Mouse (Mus musculus) adrenal gland, adult 8-10 months (tissue): Measurements from ENCODE around the gene Zfp704. TPM values are rescaled to one million over a fixed set of nuclear protein-coding genes. Genes with fewer than 3 reads are reported as not detected.

Experiments used
- DNase-seq: peaks from one replicate; pipeline ENCODE4 v3.0.0; 2022
- total RNA-seq, 4 experiments: library from RNA; stranded (reverse); gene quantifications; 2 replicates each; pipeline ENCODE4 v1.2.4; 2022

Zfp704 gene
- total RNA-seq, 4 experiments from 2014 or later, result 14.5 to 22.8 (median 16.7) TPM

DNA sequence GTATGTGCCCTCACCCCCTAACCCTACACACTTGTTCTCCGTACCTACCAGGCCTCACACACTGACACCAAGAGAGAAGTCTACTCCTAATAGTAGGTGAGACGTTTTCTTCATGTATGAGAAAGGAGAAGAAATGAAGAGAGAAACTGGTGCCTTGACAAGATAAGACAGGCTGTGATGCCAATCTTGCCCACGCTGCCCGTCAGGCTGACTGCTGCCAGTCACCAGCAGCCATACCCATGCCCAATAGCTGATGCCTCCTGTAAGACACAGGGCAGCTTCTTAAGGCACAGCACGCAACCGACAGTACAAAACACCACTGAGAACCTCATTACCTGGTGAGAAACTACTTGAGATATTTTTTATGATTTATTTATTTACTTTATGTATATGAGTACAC is 55.0 kb downstream of the Zfp704 start:
- no peak for DNase-seq

DNA sequence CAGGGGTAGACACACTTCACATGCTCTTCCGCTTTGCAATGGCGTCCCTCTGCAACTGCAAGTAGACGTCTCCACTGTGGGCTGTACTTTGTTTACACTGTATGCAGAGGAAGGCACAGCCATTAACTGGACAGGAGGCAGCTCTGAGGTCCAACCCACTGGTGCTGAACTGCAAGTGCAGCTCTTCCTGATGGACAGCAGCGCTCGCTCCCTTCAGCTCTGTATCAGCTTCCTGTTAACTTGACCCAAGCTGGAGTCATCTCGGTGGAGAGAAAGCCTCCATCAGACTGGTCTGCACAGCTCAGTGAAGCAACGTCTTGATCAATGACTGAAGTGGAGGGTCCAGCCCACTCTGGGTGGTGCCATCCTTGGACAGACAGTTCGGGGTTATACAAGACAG is 57.6 kb downstream of the Zfp704 start:
- DNase-seq, result no peak

DNA sequence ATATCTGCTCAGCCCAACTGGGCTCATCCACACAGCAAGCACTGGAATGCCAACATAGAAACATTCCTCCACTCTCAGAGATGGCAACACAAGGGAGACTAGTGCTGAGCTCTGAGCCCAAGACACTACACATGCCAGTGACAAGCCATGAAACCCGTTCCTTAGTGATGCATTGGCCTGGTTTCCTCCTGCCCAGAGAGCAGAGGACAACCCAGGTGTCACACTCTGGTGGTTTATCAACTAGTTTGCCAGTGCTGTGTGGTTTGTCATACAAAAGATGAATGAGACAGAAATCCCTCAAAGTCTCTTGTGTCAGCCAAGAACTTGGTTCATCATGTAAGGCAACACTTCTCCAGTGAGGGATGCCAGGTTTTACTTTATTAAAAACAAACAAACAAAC is 59.0 kb downstream of the Zfp704 start:
- no peak for DNase-seq

DNA sequence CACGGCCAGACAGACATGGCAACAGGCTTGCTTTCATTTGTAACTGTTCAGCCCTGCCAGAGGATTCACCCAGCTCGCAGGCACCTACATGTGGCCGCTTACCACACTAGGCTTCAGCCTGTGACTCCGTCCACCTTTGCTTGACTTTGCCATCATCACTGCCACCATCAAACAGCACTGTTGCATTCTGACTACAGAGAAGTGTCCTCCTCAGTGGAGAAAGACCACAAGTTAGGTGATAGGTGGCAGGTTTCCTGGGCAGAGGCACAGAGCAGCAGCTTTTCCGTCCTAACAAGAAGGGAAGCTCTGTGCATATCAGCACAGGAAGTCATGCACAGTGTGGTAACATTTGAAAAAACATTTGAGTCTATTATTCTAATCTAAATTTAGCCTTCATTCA is 60.1 kb downstream of the Zfp704 start:
- DNase-seq, result no peak

DNA sequence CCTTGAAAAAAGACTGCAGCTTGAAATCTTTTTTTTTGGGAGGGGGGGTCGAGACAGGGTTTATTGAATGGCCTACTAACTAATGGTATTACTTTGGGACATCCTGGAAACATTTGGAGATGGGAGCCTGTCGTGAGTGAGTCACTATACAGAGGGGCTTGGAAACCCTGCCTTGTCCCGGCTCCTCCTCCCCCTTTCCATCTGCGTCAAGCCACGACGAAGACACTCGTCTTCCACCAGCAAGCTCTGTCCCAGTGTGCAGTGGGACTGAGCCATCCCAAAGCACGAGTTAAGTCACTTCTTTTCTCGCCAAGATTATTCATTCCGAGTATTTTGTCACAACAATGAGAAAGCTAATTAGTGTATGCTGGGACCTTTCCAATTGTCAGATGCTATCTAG is 61.7 kb downstream of the Zfp704 start:
- no peak for DNase-seq

DNA sequence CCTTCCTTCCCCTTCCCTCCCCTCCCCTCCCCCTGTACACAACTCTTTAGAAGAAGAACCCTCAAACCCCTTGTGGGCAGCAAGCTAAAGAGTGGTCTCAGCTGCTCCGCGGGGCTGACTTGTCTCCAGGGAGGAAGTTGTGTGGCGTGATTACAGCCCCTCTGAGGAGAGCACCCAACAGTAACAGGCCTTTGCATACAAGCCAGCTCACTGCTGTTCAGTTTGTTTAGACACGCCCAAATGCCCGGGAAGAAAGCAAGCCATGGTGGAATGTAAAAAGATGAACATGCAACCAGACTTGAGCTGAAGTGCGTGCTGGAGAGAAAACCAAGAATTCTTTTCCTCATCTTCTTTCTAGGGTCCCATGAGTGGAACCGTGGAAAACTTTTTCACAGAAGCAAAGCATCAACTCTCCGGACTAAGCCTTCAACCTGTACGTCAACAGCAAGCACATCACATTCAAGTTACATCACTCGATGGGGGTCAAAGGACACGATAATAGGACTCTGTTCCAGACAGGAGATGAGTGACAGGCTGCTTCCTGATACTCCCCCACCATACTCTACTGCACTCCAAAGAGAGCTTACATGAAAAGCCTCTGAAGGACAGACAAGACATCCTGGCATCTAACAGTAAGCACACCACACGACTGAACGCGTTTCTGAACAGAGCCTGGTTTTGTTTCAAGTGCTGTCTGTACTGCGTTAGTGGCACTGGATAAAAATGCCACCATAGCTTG is 62.8 kb downstream of the Zfp704 start:
- no peak for DNase-seq

DNA sequence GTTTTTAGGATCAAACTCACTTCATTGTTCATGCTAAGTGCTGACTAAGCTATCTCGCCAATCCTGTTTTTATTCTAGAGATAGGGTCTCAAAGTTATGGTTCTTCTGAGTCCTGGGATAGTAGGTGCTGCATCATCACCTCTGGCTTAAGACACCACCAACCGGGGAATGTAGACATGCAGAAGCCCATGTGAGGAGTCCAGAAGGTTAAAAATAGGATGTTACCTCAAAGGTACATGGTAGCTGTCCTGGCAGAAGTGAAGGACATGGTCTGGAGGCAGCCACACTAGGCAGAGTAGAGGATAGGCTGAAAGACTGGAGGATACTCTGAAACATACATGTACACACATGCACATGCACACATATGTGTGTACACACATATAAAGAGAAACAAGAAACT is 65.5 kb downstream of the Zfp704 start:
- DNase-seq, result no peak

DNA sequence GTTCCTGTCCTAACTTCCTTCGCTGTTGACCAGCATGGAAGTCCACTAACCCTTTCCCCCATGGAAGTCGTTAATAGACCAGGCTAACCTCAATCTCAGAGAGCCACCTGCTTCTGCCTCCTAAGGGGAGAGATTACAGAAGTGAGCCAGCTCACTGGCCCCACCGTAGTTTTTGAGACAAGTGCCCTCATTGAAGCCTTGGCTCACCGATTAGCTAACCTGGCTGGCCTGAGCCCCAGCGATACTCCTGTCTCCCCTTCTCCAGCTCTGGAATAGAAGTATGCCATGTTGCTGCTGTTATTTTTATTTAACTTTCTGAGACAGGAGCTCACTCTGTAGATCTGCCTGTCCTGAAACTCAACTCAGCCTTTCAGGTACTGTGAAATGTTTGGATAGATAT is 66.0 kb downstream of the Zfp704 start:
- DNase-seq, result no peak

DNA sequence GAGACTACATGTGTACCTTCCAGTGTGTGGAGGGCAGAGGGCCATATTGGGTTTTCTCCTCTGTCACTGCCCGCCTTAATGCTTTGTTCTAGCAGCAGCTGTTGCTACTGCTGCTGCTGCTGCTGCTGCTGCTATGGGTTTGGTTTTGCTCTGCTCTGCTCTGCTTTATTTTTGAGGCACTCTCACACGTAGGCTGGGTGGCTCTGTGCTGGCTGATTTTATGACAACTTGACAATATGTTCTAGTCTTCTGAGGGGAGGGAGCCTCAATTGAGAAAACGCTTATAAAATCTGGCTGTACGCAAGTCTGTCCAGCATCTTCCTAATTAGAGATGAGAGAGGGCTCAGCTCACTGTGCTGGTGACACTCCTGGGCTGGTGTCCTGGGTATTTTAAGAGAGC is 66.4 kb downstream of the Zfp704 start:
- DNase-seq, result no peak

DNA sequence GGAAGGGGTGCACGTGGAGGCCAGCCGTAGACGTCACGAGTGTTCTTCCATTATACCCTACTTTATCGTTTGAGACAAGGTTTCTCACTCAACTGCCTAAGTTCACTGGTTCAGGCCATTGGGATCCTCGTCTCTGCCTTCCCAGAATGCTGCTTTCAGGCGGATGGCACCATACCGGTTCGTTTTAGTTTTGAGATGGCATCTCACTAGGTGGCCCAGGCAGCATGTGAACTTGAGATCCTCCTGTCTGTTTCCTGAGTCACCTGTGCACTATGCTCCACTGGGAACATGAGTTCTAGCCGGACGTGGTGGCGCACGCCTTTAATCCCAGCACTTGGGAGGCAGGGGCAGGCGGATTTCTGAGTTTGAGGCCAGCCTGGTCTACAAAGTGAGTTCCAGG is 68.3 kb downstream of the Zfp704 start:
- DNase-seq, result no peak

DNA sequence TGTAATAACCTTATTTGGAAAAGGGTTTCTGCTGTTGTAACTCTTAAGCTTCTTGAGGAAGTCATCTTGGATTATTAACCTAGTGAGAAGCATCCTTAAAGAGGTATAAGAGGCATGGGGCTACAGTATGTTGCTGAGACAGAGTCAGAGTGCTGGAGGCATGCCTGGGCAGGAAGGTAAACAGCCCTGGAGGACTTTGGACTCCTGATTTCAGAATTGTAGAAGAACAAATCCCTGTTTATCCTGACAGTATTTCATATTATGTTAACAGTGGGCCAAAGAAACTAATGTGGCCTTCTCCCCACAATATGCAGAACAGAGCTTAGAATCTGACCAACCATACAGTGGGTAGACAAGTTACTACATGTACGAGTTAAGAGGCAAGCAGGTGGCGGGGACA is 71.4 kb downstream of the Zfp704 start:
- DNase-seq, result no peak

DNA sequence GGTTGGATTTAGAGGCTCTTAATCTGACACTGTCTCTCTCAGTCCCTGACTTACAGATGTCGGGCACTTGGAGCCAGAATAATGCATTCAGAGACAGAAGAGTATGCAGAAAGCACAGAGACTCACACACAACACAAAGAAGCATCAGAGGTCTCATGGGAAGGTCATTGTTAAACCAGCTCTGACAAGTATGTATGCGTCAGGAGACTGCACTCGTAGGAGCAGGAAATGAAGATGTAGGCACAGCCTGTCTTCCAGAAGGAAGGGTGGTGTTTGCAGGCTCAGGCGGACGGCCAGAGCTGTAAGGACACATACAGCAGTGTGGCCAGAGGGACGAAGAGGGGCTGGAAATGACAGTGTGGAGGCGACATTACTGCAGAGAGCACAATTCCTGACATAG is 72.0 kb downstream of the Zfp704 start:
- no peak for DNase-seq

DNA sequence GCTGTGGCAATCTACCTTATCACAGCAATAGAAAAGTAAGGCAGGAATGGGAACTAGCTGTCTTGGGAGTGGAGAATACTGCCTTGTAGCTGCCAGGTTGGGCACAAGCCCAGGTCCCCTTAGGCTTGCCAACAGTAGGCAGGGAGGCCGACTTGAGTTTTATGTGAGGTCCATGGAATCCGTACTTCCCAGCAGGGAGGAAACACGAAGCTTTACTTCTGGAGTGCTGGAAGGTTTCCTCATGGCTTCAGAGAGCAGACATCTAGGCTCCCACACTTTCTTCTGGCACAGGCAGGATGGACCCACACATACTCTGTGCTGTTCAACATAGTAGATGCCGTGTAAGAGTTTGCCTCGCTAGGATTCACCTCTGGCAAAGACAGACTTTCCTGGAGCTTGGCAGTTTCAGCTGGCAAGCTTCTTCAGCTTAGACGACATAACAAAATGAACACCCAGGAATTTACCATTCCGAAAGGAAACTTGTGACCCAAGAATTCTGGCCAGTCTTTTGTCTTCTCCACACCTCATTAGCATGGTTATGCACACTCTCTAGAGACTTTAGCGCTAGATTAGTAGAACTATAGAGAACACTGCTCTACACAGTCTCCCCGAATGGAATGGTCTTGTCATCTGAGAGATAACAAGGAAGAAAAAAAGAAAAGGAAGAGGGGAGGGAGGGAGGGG is 79.6 kb downstream of the Zfp704 start:
- DNase-seq, result no peak

DNA sequence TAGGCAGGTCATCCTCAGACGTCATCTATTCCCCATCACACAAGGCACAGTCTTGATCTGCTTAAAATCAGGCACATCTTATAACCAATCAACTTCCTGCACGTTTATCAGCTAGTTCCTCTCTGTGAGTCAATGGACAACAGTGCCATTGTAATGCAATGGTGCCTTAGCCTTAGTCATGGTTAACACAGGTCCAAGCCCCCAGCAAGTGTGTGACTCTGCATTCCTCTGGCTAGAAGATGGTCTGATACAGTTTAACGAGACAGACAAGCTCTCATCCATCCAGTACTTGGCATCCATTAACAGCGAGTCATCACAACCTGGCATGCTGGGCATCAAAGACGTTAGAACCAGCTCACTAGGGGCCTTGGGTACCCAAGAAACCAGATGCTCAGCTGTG is 85.5 kb downstream of the Zfp704 start:
- DNase-seq, result no peak

DNA sequence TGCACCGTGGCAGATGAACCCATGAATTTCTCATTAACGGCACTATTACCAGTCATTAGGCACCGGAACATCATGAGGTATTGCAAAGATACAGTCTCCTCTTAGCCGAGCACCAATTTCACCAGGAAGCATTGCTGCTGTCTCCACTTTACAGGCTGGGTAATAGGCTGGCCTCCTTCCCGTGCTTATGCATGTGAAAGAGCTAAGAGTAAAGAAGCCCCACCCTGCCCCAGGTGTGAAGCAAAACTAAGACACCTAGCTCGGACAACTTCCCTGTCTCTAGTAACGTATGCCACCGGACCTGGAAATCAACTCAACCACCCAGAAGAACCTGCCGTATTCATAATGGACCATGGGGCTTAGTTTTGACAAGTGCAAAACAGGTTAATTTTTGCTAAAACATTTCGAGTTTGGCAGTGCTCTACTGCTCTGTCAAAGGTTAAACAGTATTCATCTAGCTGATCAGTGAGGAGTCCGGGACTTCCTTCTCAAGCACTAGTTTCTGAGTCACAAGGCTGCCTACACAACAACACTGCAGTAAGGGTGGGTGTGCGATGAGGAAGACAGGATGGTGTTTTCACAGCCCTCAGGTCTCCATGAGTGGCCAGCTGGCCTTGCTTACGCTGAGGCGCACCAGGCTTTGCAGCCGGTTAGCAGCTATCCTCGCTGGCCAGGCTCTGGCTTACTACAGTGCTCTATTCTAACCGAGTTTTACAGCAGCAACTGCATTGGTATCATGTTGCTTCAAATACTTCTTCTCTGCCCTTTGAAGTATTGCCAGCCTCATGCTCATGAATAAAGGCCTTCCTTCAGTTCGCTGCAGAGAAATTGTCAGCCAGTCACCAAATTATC is 86.6 kb downstream of the Zfp704 start:
- DNase-seq, result no peak

DNA sequence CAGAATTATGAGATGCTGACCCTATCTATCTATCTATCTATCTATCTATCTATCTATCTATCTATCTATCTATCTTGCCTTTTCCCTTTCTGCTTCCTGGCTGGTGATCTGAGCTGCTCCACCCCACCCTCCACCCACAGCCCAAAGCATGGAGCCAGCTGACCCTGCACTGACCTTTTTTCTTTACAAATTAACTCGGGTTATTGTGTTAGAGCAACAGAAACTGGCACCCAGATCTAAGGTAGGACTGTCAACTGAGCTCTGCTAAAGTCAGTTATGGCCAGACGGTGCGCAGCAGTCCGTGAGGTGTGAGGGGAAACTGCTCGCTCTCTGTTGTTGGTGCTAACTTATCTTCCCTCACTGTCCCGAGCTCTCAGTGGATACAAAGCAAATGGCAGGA is 87.9 kb downstream of the Zfp704 start:
- no peak for DNase-seq

DNA sequence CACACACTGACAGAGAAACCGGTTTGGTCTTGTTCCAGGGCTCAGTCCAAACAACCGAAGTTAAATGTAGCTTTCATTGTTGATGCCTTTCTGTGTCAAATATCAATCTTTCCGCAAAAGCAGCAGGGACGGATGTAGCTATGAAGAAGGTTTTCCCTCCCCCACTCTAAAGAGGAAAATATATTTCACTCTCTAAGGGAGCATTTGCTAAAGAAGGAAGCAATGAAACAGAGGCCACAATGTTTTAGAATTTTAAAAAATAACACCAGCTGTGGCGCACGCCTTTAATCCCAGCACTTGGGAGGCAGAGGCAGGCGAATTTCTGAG is 89.2 kb downstream of the Zfp704 start:
- DNase-seq, result no peak

DNA sequence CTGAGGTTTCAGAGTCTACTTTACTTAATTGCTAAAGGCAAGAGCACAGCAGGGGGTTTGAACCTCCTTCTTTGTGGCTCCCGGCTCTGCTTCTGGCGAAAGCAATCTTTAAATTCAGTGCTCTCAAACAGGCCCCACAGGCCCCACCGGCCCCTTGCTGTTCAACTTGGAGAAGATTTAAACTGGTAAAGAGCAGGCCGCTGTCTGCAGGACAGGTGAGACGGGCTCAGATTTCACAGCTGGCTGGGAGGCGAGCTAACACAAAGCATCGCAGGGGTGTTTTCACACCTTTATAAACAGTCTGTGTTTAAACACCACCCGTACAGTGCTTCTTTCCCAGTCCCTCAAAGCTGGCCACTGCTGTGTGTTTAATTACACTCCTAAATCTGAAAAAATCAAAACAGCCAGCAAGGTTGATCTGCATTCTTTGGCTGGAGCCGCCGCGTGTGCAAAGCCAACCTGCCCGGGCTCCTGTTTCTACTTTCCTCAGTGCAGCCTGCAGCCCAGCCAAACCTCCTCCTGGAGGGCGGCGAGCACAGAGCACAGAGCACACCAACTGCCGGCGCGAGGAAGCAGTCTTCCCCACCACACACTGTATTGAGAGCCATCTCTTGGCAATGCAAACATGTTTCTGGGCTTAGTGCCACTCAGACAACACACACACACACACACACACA is 89.7 kb downstream of the Zfp704 start:
- DNase-seq, result no peak

DNA sequence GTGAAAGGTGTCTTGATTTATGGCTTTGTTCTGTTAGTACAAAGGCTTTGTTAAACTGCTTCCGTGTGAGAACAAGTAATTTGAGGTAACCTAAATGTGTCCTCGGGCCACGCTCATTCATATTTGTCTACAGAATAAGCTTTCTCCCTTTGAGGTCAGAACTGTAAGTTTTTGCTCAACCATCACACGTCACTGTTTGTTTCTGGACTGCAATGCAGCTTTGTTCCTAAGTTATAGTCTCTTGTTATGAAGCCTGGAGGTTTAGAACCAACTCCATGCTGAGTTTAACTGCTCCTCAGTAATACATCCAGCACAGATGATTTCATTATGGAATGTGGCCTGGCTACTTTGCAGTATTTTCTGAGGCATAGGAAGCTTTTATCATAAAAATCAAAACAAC is 90.4 kb downstream of the Zfp704 start:
- DNase-seq, result no peak

DNA sequence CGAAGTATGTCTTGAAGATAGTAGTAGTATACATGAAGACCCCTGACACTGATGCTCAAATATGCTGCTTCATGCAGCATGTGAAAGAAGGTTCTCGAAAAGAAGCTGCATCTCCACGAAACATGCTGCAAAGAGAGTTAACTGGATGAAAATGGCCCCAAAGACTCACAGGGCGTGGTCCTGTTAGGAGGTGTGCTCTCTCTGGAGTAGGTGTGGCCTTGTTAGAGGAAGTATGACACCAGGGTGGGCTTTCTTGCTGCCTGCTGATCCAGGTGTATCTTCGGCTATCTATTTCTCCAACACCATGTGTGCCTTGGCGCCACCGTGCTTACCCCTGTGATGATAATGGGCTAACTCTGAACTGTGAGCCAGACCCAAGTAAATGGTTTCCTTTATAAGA is 90.9 kb downstream of the Zfp704 start:
- no peak for DNase-seq

DNA sequence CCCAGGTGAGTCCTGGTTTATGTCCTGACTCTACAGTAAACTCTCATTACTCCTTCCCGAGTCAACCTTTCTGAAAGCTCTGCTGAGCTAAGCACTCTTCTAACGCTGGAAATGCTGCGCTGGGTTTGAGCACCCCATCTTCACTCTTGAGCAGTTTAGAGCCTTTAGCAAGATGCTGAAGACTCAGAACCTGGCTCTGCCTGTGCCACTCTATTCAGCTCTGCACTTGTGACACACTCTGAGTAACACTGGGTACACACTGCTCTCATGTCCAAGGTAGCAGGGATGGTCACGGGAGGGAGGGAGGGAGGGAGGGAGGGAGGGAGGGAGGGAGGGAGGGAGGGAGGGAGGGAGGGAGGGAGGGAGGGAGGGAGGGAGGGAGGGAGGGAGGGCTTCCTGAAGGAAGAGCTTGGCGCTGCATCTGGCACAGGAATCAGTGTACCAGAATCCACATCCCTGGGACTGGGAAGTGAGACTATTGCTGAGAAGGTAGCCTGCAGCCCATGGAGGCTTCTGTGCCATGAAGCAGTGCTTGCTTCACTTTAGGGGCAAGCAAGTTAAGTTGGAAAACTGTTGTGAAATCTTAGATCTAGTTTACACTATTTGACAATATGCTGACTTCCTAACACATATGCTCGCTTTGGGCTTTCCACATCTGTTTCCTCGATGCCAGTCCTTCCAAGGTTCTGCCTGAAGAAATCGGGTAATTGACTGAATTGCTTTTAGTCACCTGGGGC is 93.6 kb downstream of the Zfp704 start:
- no peak for DNase-seq

DNA sequence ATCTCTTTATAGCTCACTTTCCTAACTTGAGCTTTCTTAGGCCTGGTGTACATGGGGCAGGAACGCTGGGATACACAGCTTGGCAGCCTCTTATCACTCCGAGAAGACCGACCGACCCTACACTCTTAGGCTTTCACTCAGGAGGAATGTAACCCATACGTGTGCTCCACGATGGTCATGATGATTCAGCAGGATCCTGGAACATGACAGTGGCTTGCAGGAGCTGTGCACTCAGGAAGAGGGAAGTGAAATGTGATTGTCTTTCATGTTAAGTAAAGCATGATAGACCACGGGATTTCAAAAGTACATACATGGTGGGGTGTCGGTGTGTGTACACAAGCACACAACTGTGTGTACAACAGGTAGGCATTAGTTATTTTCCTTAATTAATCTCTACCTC is 94.4 kb downstream of the Zfp704 start:
- no peak for DNase-seq
